Mouse (Mus musculus) MEL (cell line): ENCODE measurements around the gene D1Ertd622e. TPM values are rescaled to one million over a fixed set of nuclear protein-coding genes. Genes with fewer than 3 reads are reported as not detected.

Experiments used
- DNase-seq: peaks from one replicate; pipeline ENCODE4 v3.0.0; 2011; ENCODE audit warnings: low read depth, low spot score
- H3K27ac ChIP-seq: 2 replicates; pipeline ENCODE4 v1.5.1; 2012; ENCODE audit warnings: low read depth, mild to moderate bottlenecking, control low read depth, low read length, moderate library complexity; ENCODE audit not compliant: control insufficient read depth
- H3K27me3 ChIP-seq, 2 experiments: fragments of 150-350 bp in 1 of 2; sonication (generic) in 1 of 2; 2 replicates each; pipeline ENCODE4 v1.6.1; 2012; ENCODE audit warnings: low read length in 2 of 2, mild to moderate bottlenecking in 2 of 2, improper control_type of control experiment in 1 of 2, moderate library complexity in 1 of 2; ENCODE audit not compliant: insufficient read depth in 2 of 2, control insufficient read depth in 1 of 2
- H3K36me3 ChIP-seq, 2 experiments: 2 replicates each; pipeline ENCODE4 v1.6.1; 2012 to 2014; ENCODE audit warnings: low read length in 2 of 2, improper control_type of control experiment in 1 of 2, inconsistent platforms in 1 of 2, mild to moderate bottlenecking in 1 of 2; ENCODE audit not compliant: insufficient read depth in 2 of 2, control insufficient read depth in 1 of 2
- H3K4me1 ChIP-seq, 2 experiments: fragments of 150-350 bp in 1 of 2; sonication (generic) in 1 of 2; 2 replicates each; pipeline ENCODE4 v1.6.1; 2012; ENCODE audit warnings: low read length in 2 of 2, improper control_type of control experiment in 1 of 2, mild to moderate bottlenecking in 1 of 2; ENCODE audit not compliant: insufficient read depth in 2 of 2, control insufficient read depth in 1 of 2
- H3K4me3 ChIP-seq, 2 experiments: fragments of 150-350 bp in 1 of 2; sonication (generic) in 1 of 2; 2 replicates each; pipeline ENCODE4 v1.5.1; 2012; ENCODE audit warnings: low read depth in 2 of 2, low read length in 2 of 2, mild to moderate bottlenecking in 2 of 2, moderate library complexity in 2 of 2, control low read depth in 1 of 2, improper control_type of control experiment in 1 of 2; ENCODE audit not compliant: control insufficient read depth in 1 of 2, insufficient read depth in 1 of 2
- H3K79me2 ChIP-seq: 2 replicates; pipeline ENCODE4 v1.6.1; 2012; ENCODE audit warnings: mild to moderate bottlenecking, low read length, moderate library complexity; ENCODE audit not compliant: control insufficient read depth, poor library complexity, insufficient read depth
- H3K9ac ChIP-seq: 2 replicates; pipeline ENCODE4 v1.6.1; 2012; ENCODE audit warnings: low read depth, mild to moderate bottlenecking, control low read depth, low read length, moderate library complexity; ENCODE audit not compliant: control insufficient read depth, poor library complexity, severe bottlenecking
- H3K9me3 ChIP-seq: fragments of 150-350 bp; sonication (generic); replicated peaks from 2 replicates; pipeline ENCODE4 v1.6.1; 2012; ENCODE audit warnings: mild to moderate bottlenecking, low read length, improper control_type of control experiment, moderate library complexity; ENCODE audit not compliant: insufficient read depth
- BHLHE40 ChIP-seq: IDR thresholded peaks from 2 replicates; pipeline ENCODE4 v1.6.1; 2012; ENCODE audit warnings: low read depth, mild to moderate bottlenecking, inconsistent platforms, low read length, improper control_type of control experiment, borderline replicate concordance
- CHD1 ChIP-seq: IDR thresholded peaks from 2 replicates; pipeline ENCODE4 v1.6.1; 2012; ENCODE audit warnings: low read depth, mild to moderate bottlenecking, inconsistent platforms, low read length, improper control_type of control experiment
- CTCF ChIP-seq, 3 experiments: IDR thresholded peaks in 2 of 3; conservative IDR thresholded peaks in 1 of 3; 2 replicates each; pipeline ENCODE4 v1.5.1; 2011 to 2012; ENCODE audit warnings: low read length in 3 of 3, low read depth in 2 of 3, mild to moderate bottlenecking in 2 of 3, improper control_type of control experiment in 1 of 3, inconsistent platforms in 1 of 3, mixed read lengths in 1 of 3, moderate library complexity in 1 of 3; ENCODE audit not compliant: control insufficient read depth in 1 of 3, insufficient read depth in 1 of 3, poor library complexity in 1 of 3, severe bottlenecking in 1 of 3
- ELF1 ChIP-seq: IDR thresholded peaks from 2 replicates; pipeline ENCODE4 v1.6.1; 2014; ENCODE audit warnings: low read depth, mild to moderate bottlenecking, inconsistent platforms, low read length, improper control_type of control experiment, moderate library complexity
- EP300 ChIP-seq, 2 experiments: IDR thresholded peaks; 2 replicates each; pipeline ENCODE4 v1.6.1; 2011; ENCODE audit warnings: improper control_type of control experiment in 2 of 2, low read length in 2 of 2, low read depth in 1 of 2, mild to moderate bottlenecking in 1 of 2
- ETS1 ChIP-seq: IDR thresholded peaks from 2 replicates; pipeline ENCODE4 v1.6.1; 2012; ENCODE audit warnings: low read depth, mild to moderate bottlenecking, inconsistent platforms, low read length, improper control_type of control experiment, moderate library complexity
- GABPA ChIP-seq: IDR thresholded peaks from 2 replicates; pipeline ENCODE4 v1.6.1; 2012; ENCODE audit warnings: low read depth, mild to moderate bottlenecking, inconsistent platforms, low read length, improper control_type of control experiment, moderate library complexity
- GATA1 ChIP-seq: IDR thresholded peaks from 2 replicates; pipeline ENCODE4 v1.6.1; 2011; ENCODE audit warnings: low read depth, low read length, improper control_type of control experiment
- JUND ChIP-seq: IDR thresholded peaks from 2 replicates; pipeline ENCODE4 v1.6.1; 2011; ENCODE audit warnings: low read depth, mild to moderate bottlenecking, improper control_type of control experiment, low read length
- MAZ ChIP-seq: IDR thresholded peaks from 2 replicates; pipeline ENCODE4 v1.6.1; 2012; ENCODE audit warnings: low read depth, mild to moderate bottlenecking, inconsistent platforms, low read length, improper control_type of control experiment
- MEF2A ChIP-seq: IDR thresholded peaks from 2 replicates; pipeline ENCODE4 v1.6.1; 2014; ENCODE audit warnings: low read depth, mild to moderate bottlenecking, inconsistent platforms, low read length, improper control_type of control experiment; ENCODE audit not compliant: poor library complexity, insufficient replicate concordance, severe bottlenecking; ENCODE audit errors: extremely low read depth
- MXI1 ChIP-seq: IDR thresholded peaks from 2 replicates; pipeline ENCODE4 v1.6.1; 2011; ENCODE audit warnings: mild to moderate bottlenecking, low read depth, low read length, improper control_type of control experiment
- MYB ChIP-seq: IDR thresholded peaks from 2 replicates; pipeline ENCODE4 v1.6.1; 2011; ENCODE audit warnings: mild to moderate bottlenecking, low read depth, low read length, improper control_type of control experiment
- MYC ChIP-seq: IDR thresholded peaks from 2 replicates; pipeline ENCODE4 v1.6.1; 2011; ENCODE audit warnings: low read depth, mild to moderate bottlenecking, low read length, improper control_type of control experiment, moderate library complexity
- NELFE ChIP-seq: IDR thresholded peaks from 2 replicates; pipeline ENCODE4 v1.6.1; 2011; ENCODE audit warnings: low read depth, low read length, improper control_type of control experiment
- NRF1 ChIP-seq: IDR thresholded peaks from 2 replicates; pipeline ENCODE4 v1.6.1; 2014; ENCODE audit warnings: low read depth, mild to moderate bottlenecking, inconsistent platforms, low read length, improper control_type of control experiment, moderate library complexity; ENCODE audit not compliant: poor library complexity, insufficient read depth, severe bottlenecking
- POLR2A ChIP-seq, 2 experiments: IDR thresholded peaks; 2 replicates each; pipeline ENCODE4 v1.6.1; 2011 to 2012; ENCODE audit warnings: low read length in 2 of 2, mild to moderate bottlenecking in 2 of 2, control low read depth in 1 of 2, improper control_type of control experiment in 1 of 2, low read depth in 1 of 2, moderate library complexity in 1 of 2; ENCODE audit not compliant: control insufficient read depth in 1 of 2, insufficient read depth in 1 of 2, poor library complexity in 1 of 2
- POLR2AphosphoS2 ChIP-seq: IDR thresholded peaks from 2 replicates; pipeline ENCODE4 v1.6.1; 2011; ENCODE audit warnings: low read length, improper control_type of control experiment
- POLR2AphosphoS5 ChIP-seq: IDR thresholded peaks from 2 replicates; pipeline ENCODE4 v1.6.1; 2012; ENCODE audit warnings: low read depth, borderline replicate concordance, mild to moderate bottlenecking, inconsistent platforms, low read length, moderate library complexity, mixed read lengths
- RAD21 ChIP-seq: IDR thresholded peaks from 2 replicates; pipeline ENCODE4 v1.6.1; 2011; ENCODE audit warnings: mild to moderate bottlenecking, low read depth, low read length, improper control_type of control experiment
- RCOR1 ChIP-seq: IDR thresholded peaks from 2 replicates; pipeline ENCODE4 v1.6.1; 2012; ENCODE audit warnings: low read depth, mild to moderate bottlenecking, inconsistent platforms, low read length, improper control_type of control experiment
- SIN3A ChIP-seq: IDR thresholded peaks from 2 replicates; pipeline ENCODE4 v1.6.1; 2012; ENCODE audit warnings: low read length, improper control_type of control experiment, inconsistent platforms
- SMC3 ChIP-seq: IDR thresholded peaks from 2 replicates; pipeline ENCODE4 v1.6.1; 2011; ENCODE audit warnings: low read depth, low read length, improper control_type of control experiment
- TBP ChIP-seq: IDR thresholded peaks from 2 replicates; pipeline ENCODE4 v1.8.0; 2011; ENCODE audit warnings: low read depth, low read length, improper control_type of control experiment
- TCF12 ChIP-seq: IDR thresholded peaks from 2 replicates; pipeline ENCODE4 v1.6.1; 2014; ENCODE audit warnings: low read depth, mild to moderate bottlenecking, inconsistent platforms, low read length, improper control_type of control experiment, moderate library complexity
- UBTF ChIP-seq: IDR thresholded peaks from 2 replicates; pipeline ENCODE4 v1.6.1; 2012; ENCODE audit warnings: low read depth, mild to moderate bottlenecking, inconsistent platforms, low read length, improper control_type of control experiment, moderate library complexity, borderline replicate concordance; ENCODE audit not compliant: insufficient read depth
- USF1 ChIP-seq: IDR thresholded peaks from 2 replicates; pipeline ENCODE4 v1.6.1; 2014; ENCODE audit warnings: low read depth, mild to moderate bottlenecking, inconsistent platforms, low read length, improper control_type of control experiment, moderate library complexity
- ZKSCAN1 ChIP-seq: IDR thresholded peaks from 2 replicates; pipeline ENCODE4 v1.6.1; 2012; ENCODE audit warnings: low read depth, mild to moderate bottlenecking, inconsistent platforms, low read length, improper control_type of control experiment, moderate library complexity
- ZMIZ1 ChIP-seq: IDR thresholded peaks from 2 replicates; pipeline ENCODE4 v1.6.1; 2012; ENCODE audit warnings: low read depth, mild to moderate bottlenecking, inconsistent platforms, low read length, improper control_type of control experiment, moderate library complexity
- ZNF384 ChIP-seq: IDR thresholded peaks from 2 replicates; pipeline ENCODE4 v1.6.1; 2012; ENCODE audit warnings: low read depth, mild to moderate bottlenecking, inconsistent platforms, low read length, improper control_type of control experiment
- polyA plus RNA-seq, 2 experiments: library from polyadenylated mRNA; stranded (reverse) in 1 of 2; unstranded in 1 of 2; fragments of >175 nt in 1 of 2; fragments of >200 nt in 1 of 2; gene quantifications; 2 replicates each; pipeline versions ENCODE4 v1.2.1 to v1.2.4; 2012; ENCODE audit warnings: low replicate concordance in 2 of 2, low read depth in 1 of 2; ENCODE audit not compliant: insufficient read length in 2 of 2, insufficient read depth in 1 of 2, missing spikeins in 1 of 2
- total RNA-seq: library from RNA; depleted of rRNA; stranded (reverse); fragments of 300-350 nt; gene quantifications from 2 replicates; pipeline ENCODE4 v1.2.3, GENCODE M21; 2012

D1Ertd622e gene
- total and polyA plus RNA-seq, 3 experiments, result 26.8 to 53.9 (median 46.5) TPM

- no peak overlapping the region for H3K27ac ChIP-seq
- H3K4me3 ChIP-seq, result no peak overlapping the region
- H3K36me3 ChIP-seq, result peaks cover 0 to 17% of the 10 kb centered on the region in 2 experiments; a peak in 2 of 4 replicates
- peak; percentile 15; the same call in 1 of the 2 replicates for TF ChIP-seq MYC
- no peak for TF ChIP-seq TBP
- peak; percentile 63 for TF ChIP-seq ZNF384
- TF ChIP-seq, all 39 proteins: peak for 2
- Histone ChIP-seq H3K79me2 (no peaks in the 10 kb centered on the region), H3K9me3 (no peaks in the 10 kb centered on the region), H3K9ac (no peak overlapping the region), H3K4me1 (peaks cover 10 to 14% of the 10 kb centered on the region in 2 experiments), H3K27me3 (no peaks in the 10 kb centered on the region)
- DNase-seq, result peak; percentile 42
Measured at GRCm38 (mm10) chr1:97676526-97677177, 14.8 kb upstream of the D1Ertd622e start.

- Histone ChIP-seq H3K9ac (no peak overlapping the region), H3K27ac (no peak overlapping the region), H3K9me3 (no peaks in the 10 kb centered on the region), H3K27me3 (no peaks in the 10 kb centered on the region), H3K4me3 (no peak overlapping the region), H3K4me1 (peaks cover 10 to 14% of the 10 kb centered on the region in 2 experiments), H3K79me2 (no peaks in the 10 kb centered on the region), H3K36me3 (peaks cover 0 to 17% of the 10 kb centered on the region in 2 experiments; a peak in 2 of 4 replicates)
- DNase-seq, result peak; percentile 77
- TF ChIP-seq UBTF (no peak), GATA1 (no peak), ETS1 (peak; percentile 33; the same call in 1 of the 2 replicates), GABPA (no peak), CTCF (IDR thresholded peaks at IDR 0.05 in 2 of 3, conservative IDR thresholded peaks at IDR 0.05 in 1 of 3; ENCODE audit: control insufficient read depth in 1 of 3, insufficient read depth in 1 of 3, low read depth in 2 of 3, low read length in 3 of 3, poor library complexity in 1 of 3, severe bottlenecking in 1 of 3) (no peak), MXI1 (no peak), EP300 (IDR thresholded peaks at IDR 0.05; ENCODE audit: low read depth in 1 of 2, low read length in 2 of 2) (peak; percentile 34 to 77), POLR2AphosphoS2 (no peak), BHLHE40 (no peak), TBP (no peak), NELFE (no peak), POLR2A (IDR thresholded peaks at IDR 0.05; ENCODE audit: control insufficient read depth in 1 of 2, insufficient read depth in 1 of 2, low read depth in 1 of 2, low read length in 2 of 2, poor library complexity in 1 of 2) (no peak), RAD21 (no peak), POLR2AphosphoS5 (no peak), ZMIZ1 (no peak), ZKSCAN1 (no peak), NRF1 (no peak), JUND (no peak), MYB (no peak), ELF1 (peak; percentile 52; the same call in 1 of the 2 replicates), ZNF384 (0 out of 2 replicates have a peak, but pooled peaks have one; percentile 12), CHD1 (no peak), SIN3A (peak; percentile 46; the same call in 1 of the 2 replicates), SMC3 (no peak), MAZ (no peak), USF1 (no peak), TCF12 (no peak), RCOR1 (peak; percentile 63; the same call in 1 of the 2 replicates), MEF2A (no peak)
Measured at GRCm38 (mm10) chr1:97676115-97676514, 14.2 kb upstream of the D1Ertd622e start.
